ENCODE assay signal across 8 mouse cellular contexts in the genomic region with DNA sequence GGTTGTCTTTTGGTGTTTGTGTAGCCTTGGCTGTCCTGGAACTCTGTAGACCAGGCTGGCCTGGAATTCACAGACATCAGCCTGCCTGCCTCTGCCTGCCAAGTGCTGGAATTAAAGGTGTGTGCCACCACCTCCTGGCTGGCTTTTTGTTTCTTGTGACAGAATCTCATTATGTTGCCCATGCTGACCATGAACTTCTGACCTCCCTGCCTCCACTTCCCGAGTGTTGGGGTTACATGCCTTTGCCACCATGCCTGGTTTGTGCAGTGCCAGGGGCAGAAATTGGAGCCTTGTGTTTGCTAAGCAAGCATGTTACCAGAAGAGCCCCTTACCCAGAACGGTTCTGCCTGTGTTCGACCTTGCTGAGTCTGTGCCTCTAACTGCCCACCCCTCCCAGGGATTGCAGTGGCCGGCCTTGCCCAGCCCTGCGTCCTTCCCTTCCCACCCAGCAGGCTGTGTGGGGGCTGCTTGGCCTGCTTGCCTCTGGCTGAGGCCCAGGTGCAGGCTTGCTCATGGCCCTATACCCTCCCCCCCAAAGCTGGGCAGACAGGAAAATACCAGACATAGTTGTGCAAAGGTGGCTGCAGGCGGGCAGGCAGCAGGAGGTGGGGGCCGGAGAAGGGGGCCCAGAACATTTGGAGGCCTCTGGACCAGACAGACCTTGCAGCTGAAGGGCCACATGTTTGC. TPM values are rescaled to one million over a fixed set of nuclear protein-coding genes. Genes with fewer than 3 reads are reported as not detected.
A peak's percentile ranks its signal among the peaks of the same experiment; 100 is the strongest.
DNase-seq lines count a peak whose midpoint lies in the region; ATAC-seq and TF ChIP-seq lines count a peak whose summit lies in the region.

No protein-coding gene starts in this region.

- H3K4me1 ChIP-seq in intestine, embryonic 14.5 days (replicated peaks; ENCODE audit: control insufficient read depth, insufficient read depth, low read length) = peaks cover 95% of the 10 kb centered on the region
- H3K4me1 ChIP-seq in lung, embryonic 16.5 days (replicated peaks; ENCODE audit: control insufficient read depth, insufficient read depth, low read length) = peaks cover 80% of the 10 kb centered on the region

- H3K9me3 ChIP-seq in intestine, embryonic 14.5 days (ENCODE audit: control insufficient read depth, low read length) = no peaks in the 10 kb centered on the region
- H3K9me3 ChIP-seq in lung, embryonic 16.5 days (ENCODE audit: control insufficient read depth, low read length) = no peaks in the 10 kb centered on the region

- peak overlapping the region; percentile 28 for H3K27ac ChIP-seq in gastrocnemius, adult 2 months
- peak overlapping the region; percentile 70 for H3K27ac ChIP-seq in intestine, embryonic 14.5 days (ENCODE audit: low read depth)
- peak overlapping the region; percentile 81 for H3K27ac ChIP-seq in lung, embryonic 16.5 days (ENCODE audit: low read length)

- DNase-seq in gastrocnemius, adult 2 months = no peak
- no peak for DNase-seq in gastrocnemius, adult 8-10 months (ENCODE audit: low spot score in 2 of 2)
- DNase-seq in R1 (ENCODE audit: low read depth, low spot score) = peak; percentile 53
- DNase-seq in intestine, embryonic 14.5 days (ENCODE audit: low spot score) = no peak
- DNase-seq in B cell, adult 2 months = no peak
- DNase-seq in thymus, postnatal 25 days = no peak
- no peak for DNase-seq in frontal cortex, postnatal 10 days (ENCODE audit: low spot score in 2 of 2)

- H3K4me3 ChIP-seq in gastrocnemius, adult 2 months = no peak overlapping the region
- no peak overlapping the region for H3K4me3 ChIP-seq in intestine, embryonic 14.5 days (ENCODE audit: low read depth, low read length)
- no peak overlapping the region for H3K4me3 ChIP-seq in lung, embryonic 16.5 days (ENCODE audit: low read length)

- H3K27me3 ChIP-seq in intestine, embryonic 14.5 days (replicated peaks; ENCODE audit: control insufficient read depth, insufficient read depth, low read length) = no peaks in the 10 kb centered on the region
- no peaks in the 10 kb centered on the region for H3K27me3 ChIP-seq in lung, embryonic 16.5 days (ENCODE audit: control insufficient read depth, insufficient read depth, low read depth, low read length)

- TF ChIP-seq CTCF in gastrocnemius, adult 2 months (IDR thresholded peaks at IDR 0.05) = no peak

- intact Hi-C loops in gastrocnemius, adult 2 months (cut with DNase I) = no loop called here

- no peaks in the 10 kb centered on the region for H3K36me3 ChIP-seq in intestine, embryonic 14.5 days (ENCODE audit: control insufficient read depth, insufficient read depth, low read length)
- H3K36me3 ChIP-seq in lung, embryonic 16.5 days (ENCODE audit: control insufficient read depth, insufficient read depth, low read length) = no peaks in the 10 kb centered on the region

- peak overlapping the region; percentile 26 for H3K4me2 ChIP-seq in intestine, embryonic 14.5 days (ENCODE audit: low read length)
- no peak overlapping the region for H3K4me2 ChIP-seq in lung, embryonic 16.5 days (ENCODE audit: low read depth, low read length)

- peak overlapping the region; percentile 22; the same call in 1 of the 2 replicates for H3K9ac ChIP-seq in intestine, embryonic 14.5 days (ENCODE audit: low read length)
- peak overlapping the region; percentile 11; the same call in 1 of the 2 replicates for H3K9ac ChIP-seq in lung, embryonic 16.5 days (ENCODE audit: low read length)

- 15% methylated on average over 7 of the region's 7 CpGs for WGBS in intestine, embryonic 14.5 days
- 25% methylated on average over 7 of the region's 7 CpGs for WGBS in lung, embryonic 16.5 days

- ATAC-seq in intestine, embryonic 14.5 days (replicated peaks; ENCODE audit: low FRiP score, low TSS enrichment, low read depth) = no peak
- peak; percentile 56 for ATAC-seq in lung, embryonic 16.5 days (ENCODE audit: low read depth)

RNA-seq across cellular contexts. Expression of a gene that starts 8.4 kb away (rescaled TPM):
- 1 to 10 TPM; 5.2 to 6.9 TPM for total RNA-seq in gastrocnemius, adult 2 months (2021)
- total RNA-seq in gastrocnemius, adult 8-10 months (2022) = 1 to 10 TPM; 1.8 to 4.0 (median 3.5) TPM
- 29.0 and 31.0 TPM in 2 replicates for polyA plus RNA-seq in intestine, embryonic 14.5 days (2014; fragmentation: Nextera tagmentation; extraction: Ambion mirVana)
- 21.3 and 23.7 TPM in 2 replicates for polyA plus RNA-seq in lung, embryonic 16.5 days (2015; fragmentation: Nextera tagmentation; extraction: Ambion mirVana)

RNA-seq across cellular contexts. Expression of a gene that starts 21.9 kb away (rescaled TPM):
- total RNA-seq in gastrocnemius, adult 2 months (2021) = 100 to 1,000 TPM in 1 of 2 experiments, 10 to 100 TPM in 1; 97.4 to 112 TPM
- 100 to 1,000 TPM in 3 of 4 experiments, 10 to 100 TPM in 1; 93.3 to 129 (median 113) TPM for total RNA-seq in gastrocnemius, adult 8-10 months (2022)
- polyA plus RNA-seq in intestine, embryonic 14.5 days (2014; fragmentation: Nextera tagmentation; extraction: Ambion mirVana) = 80.5 and 85.9 TPM in 2 replicates
- 89.9 and 96.2 TPM in 2 replicates for polyA plus RNA-seq in lung, embryonic 16.5 days (2015; fragmentation: Nextera tagmentation; extraction: Ambion mirVana)

RNA-seq across cellular contexts. Expression of a gene that starts 36.8 kb away (rescaled TPM):
- 1 to 10 TPM; 4.8 to 6.0 TPM for total RNA-seq in gastrocnemius, adult 2 months (2021)
- total RNA-seq in gastrocnemius, adult 8-10 months (2022) = 1 to 10 TPM; 2.5 to 4.3 (median 3.9) TPM
- polyA plus RNA-seq in intestine, embryonic 14.5 days (2014; fragmentation: Nextera tagmentation; extraction: Ambion mirVana) = 15.9 and 17.1 TPM in 2 replicates
- 28.5 and 30.4 TPM in 2 replicates for polyA plus RNA-seq in lung, embryonic 16.5 days (2015; fragmentation: Nextera tagmentation; extraction: Ambion mirVana)

RNA-seq across cellular contexts. Expression of a gene that starts 36.9 kb away (rescaled TPM):
- 100 to 1,000 TPM in 1 of 2 experiments, 10 to 100 TPM in 1; 86.4 to 110 TPM for total RNA-seq in gastrocnemius, adult 2 months (2021)
- 100 to 1,000 TPM in 1 of 4 experiments, 10 to 100 TPM in 3; 99.4 to 103 (median 99.8) TPM for total RNA-seq in gastrocnemius, adult 8-10 months (2022)
- 71.6 and 75.3 TPM in 2 replicates for polyA plus RNA-seq in intestine, embryonic 14.5 days (2014; fragmentation: Nextera tagmentation; extraction: Ambion mirVana)
- 61.3 and 61.9 TPM in 2 replicates for polyA plus RNA-seq in lung, embryonic 16.5 days (2015; fragmentation: Nextera tagmentation; extraction: Ambion mirVana)

RNA-seq across cellular contexts. Expression of a gene that starts 43.3 kb away (rescaled TPM):
- 1 to 10 TPM; 3.0 to 5.1 TPM for total RNA-seq in gastrocnemius, adult 2 months (2021)
- total RNA-seq in gastrocnemius, adult 8-10 months (2022) = 1 to 10 TPM; 3.2 to 5.5 (median 3.7) TPM
- 27.6 and 30.0 TPM in 2 replicates for polyA plus RNA-seq in intestine, embryonic 14.5 days (2014; fragmentation: Nextera tagmentation; extraction: Ambion mirVana)
- 13.2 and 15.5 TPM in 2 replicates for polyA plus RNA-seq in lung, embryonic 16.5 days (2015; fragmentation: Nextera tagmentation; extraction: Ambion mirVana)

Comparison
In these comparisons a context has a peak if more than half of its experiments do, and no peak if none do; other contexts are left out.
1. H3K27ac ChIP-seq: peak in every context shown above with its lines; median percentile 81 in lung, embryonic 16.5 days; 70 in intestine, embryonic 14.5 days; 28 in gastrocnemius, adult 2 months.